Mouse (Mus musculus): ENCODE measurements around the gene Relch. TPM values are rescaled to one million over a fixed set of nuclear protein-coding genes. Genes with fewer than 3 reads are reported as not detected.

The Relch gene
- total RNA-seq (2014; rRNA removed) (66.7 and 95.3 TPM in 2 replicates), polyA plus RNA-seq (2015; fragmentation: Nextera tagmentation; extraction: Ambion mirVana) (38.5 and 50.5 TPM in 2 replicates)

DNA sequence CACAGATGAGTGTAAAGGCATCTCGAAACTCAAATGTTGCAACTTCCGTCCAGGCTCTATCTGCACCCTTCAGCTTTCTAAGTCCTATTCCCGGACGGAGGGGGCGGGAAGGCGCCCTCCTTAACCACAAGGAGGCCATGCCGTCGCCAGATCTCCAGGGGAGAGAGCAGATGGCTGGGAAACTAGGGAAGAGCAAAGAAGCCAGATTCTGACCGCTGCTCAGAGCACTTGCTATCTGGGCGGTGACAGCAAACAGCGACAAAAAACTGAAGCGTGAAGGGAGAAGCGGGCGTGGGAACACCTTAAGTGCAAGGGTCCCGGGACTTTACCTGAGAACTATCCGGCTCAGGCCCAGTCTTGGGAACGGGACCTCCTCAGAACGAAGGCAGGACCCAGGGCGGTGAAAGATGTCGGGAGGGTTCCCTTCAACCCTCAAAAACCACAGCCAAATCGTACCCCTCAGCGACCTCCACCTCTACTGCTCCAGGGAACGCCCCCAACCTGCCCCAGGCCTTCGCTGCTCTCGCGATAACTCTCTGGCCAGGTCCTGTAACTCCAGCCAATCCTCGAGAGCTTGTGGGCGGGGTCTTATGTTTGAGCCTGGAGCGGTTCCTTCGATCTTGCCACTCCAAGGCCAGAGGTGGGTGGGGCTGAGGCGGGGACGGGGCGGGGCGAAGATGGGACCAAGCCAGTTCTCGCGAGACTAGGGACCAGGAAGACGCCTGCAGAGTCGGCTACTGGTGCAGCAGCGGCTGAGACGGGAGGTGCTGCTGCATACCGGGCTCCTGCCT is at the start of gene Relch, which contains the start of gene Pign:
Gene Relch (plus strand): TSS at position 691 of the 791 bp plus-strand sequence.
Gene Pign (minus strand): TSS at position 507 of the 791 bp plus-strand sequence.
- ATAC-seq (ENCODE audit: low FRiP score) (peak; percentile 99), DNase-seq (ENCODE audit: low spot score) (peak; percentile 100)
- peak within 1 kb of the TSS; percentile 99 for H3K4me3 ChIP-seq (ENCODE audit: low read depth, low read length)
- peak; percentile 48 for TF ChIP-seq CTCF (IDR thresholded peaks at IDR 0.05)
- H3K27me3 ChIP-seq (ENCODE audit: insufficient read depth, low read length): no peaks in the 10 kb centered on the region
- H3K27ac ChIP-seq (ENCODE audit: low read depth, low read length): peak within 1 kb of the TSS; percentile 91
- peak within 1 kb of the TSS; percentile 91 for H3K4me2 ChIP-seq (ENCODE audit: low read depth, low read length, poor library complexity, severe bottlenecking)
- peaks cover 10% of the 10 kb centered on the region; the same call in 1 of the 2 replicates for H3K4me1 ChIP-seq (ENCODE audit: insufficient read depth, low read length)
- peak within 1 kb of the TSS; percentile 87 for H3K9ac ChIP-seq (replicated peaks; ENCODE audit: low read length, poor library complexity, severe bottlenecking)
- no peaks in the 10 kb centered on the region for H3K9me3 ChIP-seq (ENCODE audit: low read length)
- under 1% methylated on average over 41 of the region's 41 CpGs for WGBS
- no peaks in the 10 kb centered on the region for H3K36me3 ChIP-seq (ENCODE audit: insufficient read depth, low read length)

DNA sequence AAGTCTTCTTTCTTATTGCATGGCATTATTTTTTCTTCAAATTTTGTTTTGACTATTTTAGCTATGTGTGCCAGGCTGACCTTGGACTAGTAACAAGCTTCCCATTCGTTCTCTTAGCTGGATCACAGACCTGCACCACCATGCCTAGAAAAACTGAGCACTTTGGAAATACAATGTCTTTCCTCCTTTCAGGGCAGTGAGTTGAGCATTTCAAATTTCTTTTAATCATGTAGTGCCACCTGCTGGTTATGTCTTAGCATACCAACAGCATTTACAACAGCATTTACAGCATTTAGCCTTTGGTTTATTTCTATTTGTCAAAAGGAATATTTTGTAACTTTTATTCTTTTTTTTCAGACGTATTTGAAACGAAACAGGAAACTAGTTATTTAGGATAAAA is 33.2 kb upstream of the Relch start:
- peak; percentile 87 for DNase-seq (ENCODE audit: low spot score)
- Histone ChIP-seq H3K4me3 (ENCODE audit: low read depth, low read length) (no peak overlapping the region), H3K27ac (ENCODE audit: low read depth, low read length) (no peak overlapping the region), H3K9me3 (ENCODE audit: low read length) (no peaks in the 10 kb centered on the region), H3K4me1 (ENCODE audit: insufficient read depth, low read length) (no peaks in the 10 kb centered on the region), H3K9ac (replicated peaks; ENCODE audit: low read length, poor library complexity, severe bottlenecking) (no peak overlapping the region), H3K4me2 (ENCODE audit: low read depth, low read length, poor library complexity, severe bottlenecking) (no peak overlapping the region), H3K27me3 (ENCODE audit: insufficient read depth, low read length) (no peaks in the 10 kb centered on the region), H3K36me3 (ENCODE audit: insufficient read depth, low read length) (no peaks in the 10 kb centered on the region)
- 28% methylated on average over 3 of the region's 3 CpGs for WGBS
- ATAC-seq (ENCODE audit: low FRiP score): no peak
- TF ChIP-seq CTCF (IDR thresholded peaks at IDR 0.05): peak; percentile 90

DNA sequence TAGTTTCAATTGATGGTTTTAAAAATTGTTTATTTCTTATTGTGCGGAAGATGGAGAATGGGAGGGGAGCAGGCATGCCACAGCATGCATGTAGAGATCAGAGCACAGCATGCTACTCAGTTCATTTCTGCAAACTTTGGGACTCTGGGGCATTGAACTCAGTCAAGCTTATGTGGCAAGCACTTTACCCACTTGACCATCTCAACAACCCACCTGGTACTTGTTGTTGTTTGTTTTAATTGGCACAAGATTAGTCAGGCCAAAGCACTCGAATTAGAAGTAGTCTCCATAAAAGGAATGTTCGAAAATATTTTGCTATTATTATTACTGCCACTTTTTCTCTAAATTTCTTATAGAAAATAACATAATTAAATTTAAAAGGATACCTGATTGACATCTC is 19.6 kb upstream of the Relch start:
- no peaks in the 10 kb centered on the region for H3K4me1 ChIP-seq (ENCODE audit: insufficient read depth, low read length)
- TF ChIP-seq CTCF (IDR thresholded peaks at IDR 0.05): no peak
- no peak overlapping the region for H3K9ac ChIP-seq (replicated peaks; ENCODE audit: low read length, poor library complexity, severe bottlenecking)
- ATAC-seq (ENCODE audit: low FRiP score): no peak
- H3K4me3 ChIP-seq (ENCODE audit: low read depth, low read length): no peak overlapping the region
- H3K36me3 ChIP-seq (ENCODE audit: insufficient read depth, low read length): peaks cover 8% of the 10 kb centered on the region
- H3K27me3 ChIP-seq (ENCODE audit: insufficient read depth, low read length): no peaks in the 10 kb centered on the region
- 88% methylated on average over 3 of the region's 3 CpGs for WGBS
- H3K9me3 ChIP-seq (ENCODE audit: low read length): no peaks in the 10 kb centered on the region
- H3K4me2 ChIP-seq (ENCODE audit: low read depth, low read length, poor library complexity, severe bottlenecking): no peak overlapping the region
- DNase-seq (ENCODE audit: low spot score): no peak
- H3K27ac ChIP-seq (ENCODE audit: low read depth, low read length): no peak overlapping the region

GRCm38 (mm10) chr1:105650650-105651049 is 13.0 kb upstream of the Relch start:
- Histone ChIP-seq H3K27ac (ENCODE audit: low read depth, low read length) (no peak overlapping the region), H3K27me3 (ENCODE audit: insufficient read depth, low read length) (no peaks in the 10 kb centered on the region), H3K36me3 (ENCODE audit: insufficient read depth, low read length) (peaks cover 6% of the 10 kb centered on the region; the same call in 1 of the 2 replicates), H3K4me2 (ENCODE audit: low read depth, low read length, poor library complexity, severe bottlenecking) (no peak overlapping the region), H3K9ac (replicated peaks; ENCODE audit: low read length, poor library complexity, severe bottlenecking) (no peak overlapping the region), H3K4me3 (ENCODE audit: low read depth, low read length) (no peak overlapping the region), H3K4me1 (ENCODE audit: insufficient read depth, low read length) (no peaks in the 10 kb centered on the region), H3K9me3 (ENCODE audit: low read length) (no peaks in the 10 kb centered on the region)
- no peak for TF ChIP-seq CTCF (IDR thresholded peaks at IDR 0.05)
- DNase-seq (ENCODE audit: low spot score) (no peak), ATAC-seq (ENCODE audit: low FRiP score) (no peak)
- WGBS: 100% methylated on average over 1 of the region's 1 CpGs

- no peaks in the 10 kb centered on the region for H3K27me3 ChIP-seq (ENCODE audit: insufficient read depth, low read length)
- no peak overlapping the region for H3K4me3 ChIP-seq (ENCODE audit: low read depth, low read length)
- H3K4me2 ChIP-seq (ENCODE audit: low read depth, low read length, poor library complexity, severe bottlenecking): no peak overlapping the region
- no peak overlapping the region for H3K9ac ChIP-seq (replicated peaks; ENCODE audit: low read length, poor library complexity, severe bottlenecking)
- ATAC-seq (ENCODE audit: low FRiP score) (no peak), DNase-seq (ENCODE audit: low spot score) (no peak)
- no peak for TF ChIP-seq CTCF (IDR thresholded peaks at IDR 0.05)
- peaks cover 3% of the 10 kb centered on the region; the same call in 1 of the 2 replicates for H3K36me3 ChIP-seq (ENCODE audit: insufficient read depth, low read length)
- no peak overlapping the region for H3K27ac ChIP-seq (ENCODE audit: low read depth, low read length)
- H3K4me1 ChIP-seq (ENCODE audit: insufficient read depth, low read length): no peaks in the 10 kb centered on the region
- no peaks in the 10 kb centered on the region for H3K9me3 ChIP-seq (ENCODE audit: low read length)
- WGBS: 96% methylated on average over 1 of the region's 1 CpGs
Measured at GRCm38 (mm10) chr1:105653981-105654380, 9.7 kb upstream of the Relch start.

- Histone ChIP-seq H3K27ac (ENCODE audit: low read depth, low read length) (no peak overlapping the region), H3K4me1 (ENCODE audit: insufficient read depth, low read length) (no peaks in the 10 kb centered on the region), H3K27me3 (ENCODE audit: insufficient read depth, low read length) (no peaks in the 10 kb centered on the region), H3K4me2 (ENCODE audit: low read depth, low read length, poor library complexity, severe bottlenecking) (no peak overlapping the region), H3K9ac (replicated peaks; ENCODE audit: low read length, poor library complexity, severe bottlenecking) (no peak overlapping the region), H3K36me3 (ENCODE audit: insufficient read depth, low read length) (no peaks in the 10 kb centered on the region), H3K4me3 (ENCODE audit: low read depth, low read length) (no peak overlapping the region), H3K9me3 (ENCODE audit: low read length) (no peaks in the 10 kb centered on the region)
- TF ChIP-seq CTCF (IDR thresholded peaks at IDR 0.05): peak; percentile 87
- no peak for ATAC-seq (ENCODE audit: low FRiP score)
- WGBS: 15% methylated on average over 3 of the region's 3 CpGs
- peak; percentile 74 for DNase-seq (ENCODE audit: low spot score)
Measured at GRCm38 (mm10) chr1:105660015-105660414, 3.6 kb upstream of the Relch start.
